Mouse (Mus musculus): ENCODE measurements around the gene Cbr4.

The Cbr4 gene

GRCm38 (mm10) chr8:61487597-61488156 lies at the start of gene Cbr4:
Gene Cbr4, plus strand, starts transcription at chr8:61487734.
- in situ Hi-C loops (cut with MboI; ENCODE audit: low pct_unique_long_range_greater_than_20kb in 1 of 2, low sequenced_read_pairs in 2 of 2, unreplicated experiment in 1 of 2): loop anchor here in 1 of 2 experiments (25.0 kb wide), 1 partner anchor 450 kb away; no protein-coding TSS in a partner anchor

- in situ Hi-C loops (cut with MboI; ENCODE audit: low pct_unique_long_range_greater_than_20kb in 1 of 2, low sequenced_read_pairs in 2 of 2, unreplicated experiment in 1 of 2): no loop called here
These were observed 44.5 kb upstream of the Cbr4 start for GRCm38 (mm10) chr8:61442988-61443387.

DNA sequence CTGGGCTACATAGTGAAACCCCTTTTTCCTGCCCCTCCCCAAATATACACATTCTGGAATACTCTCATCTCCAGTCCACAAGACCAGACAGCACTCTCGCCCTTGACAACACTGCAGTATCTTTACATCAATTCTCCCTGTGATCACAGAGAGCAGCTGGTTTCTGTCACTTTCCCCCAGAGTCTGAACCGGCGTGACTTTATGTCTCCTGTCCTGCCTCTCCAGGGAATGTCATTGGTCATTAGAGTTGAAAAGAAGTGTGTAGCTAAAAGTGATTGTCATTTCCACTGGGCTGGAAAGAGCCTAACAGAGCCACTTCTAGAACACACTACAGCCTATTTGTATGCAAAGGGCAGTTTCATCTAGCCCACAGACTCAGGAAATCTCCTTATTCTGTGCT lies 43.2 kb upstream of the Cbr4 start:
- in situ Hi-C loops (cut with MboI; ENCODE audit: low pct_unique_long_range_greater_than_20kb in 1 of 2, low sequenced_read_pairs in 2 of 2, unreplicated experiment in 1 of 2): no loop called here

GRCm38 (mm10) chr8:61446329-61446728 lies 41.2 kb upstream of the Cbr4 start:
- in situ Hi-C loops (cut with MboI; ENCODE audit: low pct_unique_long_range_greater_than_20kb in 1 of 2, low sequenced_read_pairs in 2 of 2, unreplicated experiment in 1 of 2): no loop called here

DNA sequence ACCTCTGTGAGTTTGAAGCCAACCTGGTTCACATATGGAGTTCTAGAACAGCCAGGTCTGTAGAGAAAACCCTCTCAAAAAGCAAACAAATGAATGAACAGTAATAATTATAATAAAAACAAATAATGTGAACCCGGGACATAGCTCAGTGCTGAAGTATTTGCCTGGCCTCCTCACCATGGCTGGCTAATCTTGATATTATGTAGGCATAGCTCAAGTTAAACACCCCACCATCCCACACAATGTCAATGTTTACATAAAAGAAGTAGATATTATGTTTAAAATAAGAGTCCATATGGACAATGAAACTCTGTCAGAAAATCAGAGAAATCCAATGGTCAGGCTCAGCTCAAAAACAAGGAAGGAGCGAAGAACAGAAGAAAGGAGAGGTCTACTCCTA lies 39.4 kb upstream of the Cbr4 start:
- in situ Hi-C loops (cut with MboI; ENCODE audit: low pct_unique_long_range_greater_than_20kb in 1 of 2, low sequenced_read_pairs in 2 of 2, unreplicated experiment in 1 of 2): no loop called here

DNA sequence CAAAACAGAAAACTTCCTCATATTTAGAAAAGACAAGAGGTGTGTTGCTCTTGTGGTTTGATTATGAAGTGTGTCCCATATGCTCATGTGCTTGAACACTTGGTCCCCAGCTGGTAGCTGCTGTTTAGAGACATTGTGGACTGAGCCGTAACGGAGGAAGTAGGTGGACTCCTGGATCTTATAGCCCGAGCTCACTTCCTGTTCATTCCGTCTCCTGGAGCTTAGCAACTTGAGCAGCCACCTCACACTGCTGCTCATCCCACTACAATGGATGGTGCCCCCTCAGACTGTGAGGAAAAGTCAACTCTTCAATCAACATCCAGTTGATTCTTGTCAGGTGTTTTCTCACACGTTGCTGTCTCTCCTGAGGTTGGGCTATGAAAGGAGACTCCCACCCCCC lies 38.7 kb upstream of the Cbr4 start:
- in situ Hi-C loops (cut with MboI; ENCODE audit: low pct_unique_long_range_greater_than_20kb in 1 of 2, low sequenced_read_pairs in 2 of 2, unreplicated experiment in 1 of 2): no loop called here

DNA sequence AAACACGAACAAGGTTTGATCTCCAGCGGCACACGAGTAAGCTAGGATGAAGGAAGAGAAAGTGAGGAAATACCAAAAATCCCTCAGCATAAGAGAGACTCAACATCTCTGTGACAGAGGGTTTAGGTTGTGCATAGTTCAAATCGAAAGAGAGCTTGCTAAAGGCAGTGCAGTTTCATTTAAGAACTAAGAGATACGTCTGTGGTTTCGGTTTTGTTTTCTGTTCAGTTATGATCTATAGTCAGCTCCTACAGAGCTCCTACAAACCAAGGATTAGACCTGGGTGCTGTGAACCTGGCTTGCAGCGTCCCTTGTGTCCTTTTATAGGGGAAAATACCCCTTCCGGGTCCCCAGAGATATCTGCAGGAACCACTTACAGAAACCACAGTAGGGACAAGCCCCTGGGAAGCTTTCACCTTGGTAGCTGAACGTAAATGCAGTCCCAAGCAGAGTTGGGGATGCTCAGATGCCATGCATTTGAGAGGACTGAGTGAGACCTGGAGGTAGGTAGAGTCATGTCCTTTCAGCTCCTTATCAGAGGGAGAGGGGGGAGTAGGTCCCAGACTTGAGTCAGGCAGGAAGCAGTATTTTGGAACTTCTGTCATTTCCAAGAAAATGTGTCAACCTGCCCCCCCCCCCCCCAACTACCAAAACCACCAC lies 36.5 kb upstream of the Cbr4 start:
- in situ Hi-C loops (cut with MboI; ENCODE audit: low pct_unique_long_range_greater_than_20kb in 1 of 2, low sequenced_read_pairs in 2 of 2, unreplicated experiment in 1 of 2): no loop called here

GRCm38 (mm10) chr8:61451721-61452337 lies 35.7 kb upstream of the Cbr4 start:
- in situ Hi-C loops (cut with MboI; ENCODE audit: low pct_unique_long_range_greater_than_20kb in 1 of 2, low sequenced_read_pairs in 2 of 2, unreplicated experiment in 1 of 2): no loop called here

DNA sequence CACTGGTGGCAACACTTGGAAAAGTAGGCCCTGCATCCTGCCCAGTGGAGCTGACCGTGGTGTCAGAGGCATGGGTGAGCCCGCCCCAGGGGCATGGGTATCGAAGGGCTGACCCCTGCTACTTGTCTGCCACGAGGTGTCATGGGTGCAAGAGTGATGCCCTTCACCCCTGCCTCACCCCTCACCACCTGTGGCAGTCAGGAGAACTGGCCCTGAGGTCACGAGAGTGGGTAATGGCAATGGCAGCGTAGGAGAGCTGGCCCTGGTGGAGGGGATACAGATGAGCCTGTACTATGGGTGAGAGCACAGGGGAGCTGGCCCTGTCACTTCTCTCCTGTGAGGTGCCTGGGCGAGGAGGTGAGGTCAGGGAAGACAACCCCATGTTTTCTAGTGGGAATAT lies 27.8 kb upstream of the Cbr4 start:
- in situ Hi-C loops (cut with MboI; ENCODE audit: low pct_unique_long_range_greater_than_20kb in 1 of 2, low sequenced_read_pairs in 2 of 2, unreplicated experiment in 1 of 2): no loop called here

GRCm38 (mm10) chr8:61462221-61462620 lies 25.3 kb upstream of the Cbr4 start:
- in situ Hi-C loops (cut with MboI; ENCODE audit: low pct_unique_long_range_greater_than_20kb in 1 of 2, low sequenced_read_pairs in 2 of 2, unreplicated experiment in 1 of 2): no loop called here

DNA sequence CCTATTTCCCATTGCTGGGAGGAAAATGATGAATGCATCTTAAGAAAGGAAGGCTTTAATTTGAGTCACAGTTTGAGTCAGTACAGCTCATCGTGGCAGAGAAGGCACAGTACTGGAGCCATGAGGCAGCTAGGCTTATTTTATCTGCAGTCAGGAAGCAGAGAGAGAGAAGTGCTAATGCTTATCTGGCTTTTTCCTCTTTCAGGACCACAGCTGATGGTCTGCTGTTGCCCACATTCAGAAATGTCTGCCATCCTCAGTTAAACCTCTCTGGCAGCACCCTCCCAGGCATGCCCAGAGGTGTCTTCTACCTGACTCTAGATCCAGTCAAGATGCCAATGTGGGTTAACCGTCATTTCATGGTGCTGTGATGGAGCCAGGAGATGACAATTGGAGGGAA lies 23.1 kb upstream of the Cbr4 start:
- in situ Hi-C loops (cut with MboI; ENCODE audit: low pct_unique_long_range_greater_than_20kb in 1 of 2, low sequenced_read_pairs in 2 of 2, unreplicated experiment in 1 of 2): no loop called here

- in situ Hi-C loops (cut with MboI; ENCODE audit: low pct_unique_long_range_greater_than_20kb in 1 of 2, low sequenced_read_pairs in 2 of 2, unreplicated experiment in 1 of 2): no loop called here
These were observed 20.6 kb upstream of the Cbr4 start for GRCm38 (mm10) chr8:61466696-61467552.

DNA sequence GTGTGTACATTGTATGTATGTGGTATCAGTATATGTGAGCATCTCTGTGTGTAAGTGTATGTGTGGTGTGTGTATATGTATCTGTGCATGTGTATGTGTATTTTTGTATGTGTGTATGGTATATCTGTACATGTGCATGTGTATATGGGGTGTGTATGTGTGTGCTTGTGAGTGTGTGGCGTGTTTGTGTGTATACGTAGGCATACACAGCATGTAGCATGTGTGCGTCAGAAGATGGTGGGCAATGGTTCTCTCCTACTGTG lies 20.1 kb upstream of the Cbr4 start:
- in situ Hi-C loops (cut with MboI; ENCODE audit: low pct_unique_long_range_greater_than_20kb in 1 of 2, low sequenced_read_pairs in 2 of 2, unreplicated experiment in 1 of 2): no loop called here

GRCm38 (mm10) chr8:61470213-61470612 lies 17.3 kb upstream of the Cbr4 start:
- in situ Hi-C loops (cut with MboI; ENCODE audit: low pct_unique_long_range_greater_than_20kb in 1 of 2, low sequenced_read_pairs in 2 of 2, unreplicated experiment in 1 of 2): no loop called here

- in situ Hi-C loops (cut with MboI; ENCODE audit: low pct_unique_long_range_greater_than_20kb in 1 of 2, low sequenced_read_pairs in 2 of 2, unreplicated experiment in 1 of 2): loop anchor here in 1 of 2 experiments (25.0 kb wide), 1 partner anchor 438 kb away; no protein-coding TSS in a partner anchor
These were observed 12.3 kb upstream of the Cbr4 start for GRCm38 (mm10) chr8:61475251-61475673.

DNA sequence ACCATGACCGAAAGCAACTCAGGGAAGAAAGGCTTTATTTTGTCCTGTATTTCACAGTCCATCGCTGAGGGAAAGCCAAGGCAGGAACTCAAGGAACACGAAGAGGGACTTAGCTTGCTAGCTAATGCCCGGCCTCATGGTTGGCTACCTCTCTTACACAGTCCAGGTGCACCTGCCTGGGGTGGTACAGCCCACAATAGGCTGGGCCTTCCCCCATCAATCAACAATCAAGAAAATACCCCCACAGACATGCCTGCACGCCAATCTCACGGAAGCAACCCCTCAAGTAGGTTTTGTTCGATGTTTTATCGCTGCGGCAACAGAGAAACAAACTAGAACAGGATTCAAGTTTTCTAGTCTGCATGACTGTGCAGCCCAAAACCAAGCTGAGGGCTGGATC lies 11.4 kb upstream of the Cbr4 start:
- in situ Hi-C loops (cut with MboI; ENCODE audit: low pct_unique_long_range_greater_than_20kb in 1 of 2, low sequenced_read_pairs in 2 of 2, unreplicated experiment in 1 of 2): loop anchor here in 1 of 2 experiments (25.0 kb wide), 1 partner anchor 439 kb away; no protein-coding TSS in a partner anchor

GRCm38 (mm10) chr8:61478150-61478549 lies 9.4 kb upstream of the Cbr4 start:
- in situ Hi-C loops (cut with MboI; ENCODE audit: low pct_unique_long_range_greater_than_20kb in 1 of 2, low sequenced_read_pairs in 2 of 2, unreplicated experiment in 1 of 2): loop anchor here in 1 of 2 experiments (25.0 kb wide), 1 partner anchor 441 kb away; no protein-coding TSS in a partner anchor

DNA sequence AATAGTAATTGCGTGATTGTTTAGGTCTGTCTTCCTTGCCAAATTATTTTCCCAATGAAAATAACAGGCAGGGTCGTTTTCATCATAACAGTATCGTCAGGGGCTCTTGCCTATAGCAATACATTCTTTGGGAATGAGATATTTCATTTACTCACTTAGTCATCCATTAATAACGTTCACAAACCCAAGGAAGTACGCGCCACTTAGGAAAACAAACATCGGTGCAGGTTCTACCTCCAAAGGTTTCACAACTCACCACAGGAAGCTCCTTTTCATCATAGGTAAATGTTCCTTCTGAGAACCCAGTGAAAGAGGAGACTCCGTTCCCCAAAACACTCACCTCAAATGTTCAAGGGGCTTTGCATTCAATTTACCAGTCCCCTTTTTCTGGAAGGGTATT lies 8.7 kb upstream of the Cbr4 start:
- in situ Hi-C loops (cut with MboI; ENCODE audit: low pct_unique_long_range_greater_than_20kb in 1 of 2, low sequenced_read_pairs in 2 of 2, unreplicated experiment in 1 of 2): loop anchor here in 1 of 2 experiments (25.0 kb wide), 1 partner anchor 441 kb away; no protein-coding TSS in a partner anchor
